Mouse (Mus musculus) ovary, adult 18-20 months (tissue): Measurements from ENCODE around the gene Prdx5.
A peak's percentile ranks its signal among the peaks of the same experiment; 100 is the strongest.

Experiments
- DNase-seq: peaks from one replicate; pipeline ENCODE4 v3.0.0; 2022; ENCODE audit warnings: low spot score, mixed read lengths

The Prdx5 gene

DNA sequence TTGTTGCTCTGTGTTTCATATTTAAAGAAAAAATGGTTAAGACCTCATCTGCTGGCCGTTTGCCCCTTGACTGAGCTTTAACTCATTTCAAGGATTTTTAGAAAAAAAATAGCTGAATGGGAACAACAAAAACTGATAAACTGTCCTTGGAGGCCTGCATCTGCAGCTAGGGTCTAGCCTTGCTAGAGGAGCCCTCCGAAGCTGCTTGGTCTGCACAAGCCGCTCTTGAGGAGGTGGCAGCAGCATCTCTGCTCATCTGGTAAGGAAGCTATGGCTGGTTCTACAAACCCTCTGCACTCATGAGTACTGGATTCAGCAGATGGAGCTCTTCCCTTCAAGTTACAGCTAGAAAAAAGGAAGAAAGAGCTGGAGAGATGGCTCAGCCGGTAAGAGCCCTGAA is 31.9 kb downstream of the Prdx5 start:
- peak; percentile 53 for DNase-seq

DNA sequence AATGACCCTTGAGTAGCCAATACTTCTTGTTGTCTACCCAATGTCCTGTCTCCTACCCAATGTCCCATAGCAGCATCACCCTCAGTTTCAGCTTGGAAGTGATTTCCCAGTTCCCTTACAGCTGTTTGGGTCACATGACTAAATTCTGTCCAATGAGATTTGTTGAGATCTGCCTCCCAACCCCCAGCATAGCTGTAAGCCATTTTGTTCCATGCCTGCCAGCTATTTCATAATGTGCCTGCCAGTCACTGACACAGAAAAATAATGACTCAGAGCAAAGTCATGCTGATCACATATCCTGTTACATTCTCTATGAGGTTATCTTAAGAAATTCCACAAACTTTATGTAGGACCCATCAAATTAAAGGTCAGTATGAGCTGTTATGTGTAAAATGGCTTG is 33.1 kb downstream of the Prdx5 start:
- no peak for DNase-seq

DNA sequence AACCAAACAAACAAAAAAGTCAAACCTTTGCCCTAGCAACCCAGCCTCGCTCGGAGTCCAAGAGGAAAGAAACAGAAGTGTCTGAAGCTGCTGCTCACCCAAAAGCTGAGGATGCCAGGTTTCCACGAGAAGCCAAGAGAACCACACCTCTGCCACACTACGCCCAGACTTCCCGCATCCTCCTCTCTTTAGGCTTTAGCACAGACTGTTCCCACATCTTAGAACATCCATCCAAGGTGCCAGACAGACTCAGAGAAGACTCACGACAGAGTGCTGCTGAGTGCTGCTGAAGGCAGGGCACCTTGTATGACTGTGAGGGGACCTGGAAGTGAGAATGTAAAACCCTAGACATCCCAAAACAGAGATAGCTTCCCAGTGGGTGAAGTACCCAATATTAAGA is 34.1 kb downstream of the Prdx5 start:
- DNase-seq, result no peak

DNA sequence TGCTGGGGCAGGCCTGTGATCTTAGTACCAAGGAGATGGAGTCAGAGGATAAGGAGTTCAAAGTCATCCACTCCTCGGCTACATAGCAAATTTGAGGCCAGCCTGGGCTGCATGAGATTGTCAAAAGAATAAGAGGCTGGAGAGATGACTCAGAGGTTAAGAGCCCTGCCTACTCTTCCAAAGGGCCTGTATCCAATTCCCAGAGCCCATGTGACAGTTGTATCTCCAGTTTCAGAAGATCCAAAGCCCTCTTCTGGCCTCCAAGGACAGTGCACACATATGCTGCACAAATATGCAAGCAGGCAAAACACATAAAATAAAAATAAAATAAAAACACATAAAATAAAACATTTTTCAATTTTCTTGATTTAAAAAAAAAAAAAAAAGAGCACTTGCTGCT is 35.6 kb downstream of the Prdx5 start:
- no peak for DNase-seq

DNA sequence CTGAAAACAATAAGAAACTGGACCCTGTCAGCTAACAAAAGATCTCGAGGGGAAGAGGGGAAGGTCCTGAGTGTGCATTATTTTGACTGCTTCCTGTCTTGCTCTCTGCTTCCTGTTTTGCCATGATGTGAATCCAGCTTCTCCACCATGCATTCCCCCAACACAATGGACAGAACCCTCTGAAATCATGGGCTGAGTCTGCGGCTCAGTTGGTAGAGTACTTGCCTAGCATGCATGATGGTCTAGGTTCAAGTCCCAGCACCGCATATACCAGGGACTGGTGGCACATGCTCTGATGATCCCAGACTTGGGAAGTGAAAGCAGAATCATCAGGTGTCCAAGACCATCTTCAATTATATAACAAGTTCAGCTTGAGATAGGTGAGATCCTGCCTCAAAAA is 37.2 kb downstream of the Prdx5 start:
- DNase-seq, result no peak

DNA sequence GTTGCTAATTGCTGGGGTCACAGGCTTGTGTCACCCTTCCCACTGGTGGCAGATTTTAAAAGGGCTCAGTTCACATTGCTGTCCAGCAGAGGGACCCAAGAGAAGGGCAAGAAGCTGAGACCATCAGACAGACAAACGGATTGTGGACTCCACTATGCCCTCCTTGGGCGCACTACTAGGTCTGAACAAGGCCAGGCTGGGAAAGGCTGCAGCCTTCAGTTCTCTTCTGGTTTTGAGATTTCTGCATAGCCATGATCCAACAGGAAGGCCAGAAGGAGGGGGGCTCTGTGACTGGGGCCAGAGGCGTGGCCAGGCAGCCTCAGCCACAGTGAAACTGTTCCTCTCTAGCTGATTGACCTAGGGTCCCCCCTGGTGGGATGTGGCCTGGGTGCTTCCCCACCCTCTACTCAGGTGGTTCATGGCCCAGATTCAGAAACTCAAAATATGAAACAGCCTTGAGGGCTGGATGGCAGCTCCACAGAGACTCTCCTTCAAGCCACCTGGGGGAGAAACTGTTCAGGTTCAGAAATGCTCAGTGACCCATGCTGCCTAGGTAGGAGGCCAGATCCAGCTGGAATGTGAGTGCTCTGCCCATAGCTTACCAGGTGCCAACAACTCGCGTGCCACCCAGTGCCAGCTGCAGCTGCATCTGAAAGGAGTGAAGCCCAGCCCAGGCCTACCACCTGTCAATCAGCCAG is 38.2 kb downstream of the Prdx5 start:
- no peak for DNase-seq

DNA sequence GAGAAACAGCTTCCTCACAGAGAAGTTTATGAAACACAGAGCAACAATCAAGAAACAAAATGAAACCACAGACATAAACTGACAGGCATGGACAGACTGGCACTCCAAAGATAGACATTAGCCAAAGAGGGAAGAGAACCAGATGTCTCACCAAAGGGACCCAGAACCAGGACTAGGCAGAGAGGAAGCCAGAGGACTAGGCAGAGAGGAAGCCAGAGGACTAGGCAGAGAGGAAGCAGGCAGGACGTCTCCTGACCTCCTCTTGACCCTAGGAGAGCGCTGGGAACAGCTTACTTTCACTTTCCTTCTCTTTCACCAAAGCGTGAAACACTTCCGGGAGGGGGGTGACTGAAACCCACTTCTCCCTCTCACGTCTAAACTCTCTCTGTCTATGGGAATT is 40.6 kb downstream of the Prdx5 start:
- DNase-seq, result no peak

DNA sequence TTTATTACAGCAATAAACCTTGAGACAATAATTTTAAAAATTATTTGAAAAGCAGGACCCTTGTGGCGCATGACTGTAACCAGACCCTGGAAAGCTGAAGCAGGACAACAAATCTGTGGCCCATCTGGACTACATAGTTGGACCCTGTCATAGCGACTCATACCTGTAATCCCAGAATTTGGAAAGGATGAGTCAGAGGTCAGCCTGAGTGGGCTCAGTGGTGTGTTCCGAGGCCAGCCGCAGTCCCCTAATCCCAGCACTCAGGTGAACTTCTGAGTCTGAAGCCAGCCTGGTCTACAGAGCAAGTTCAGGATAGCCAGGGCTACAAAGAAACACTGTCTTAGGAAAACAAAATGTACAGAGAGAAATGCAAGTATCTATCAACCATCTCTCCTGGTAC is 48.5 kb downstream of the Prdx5 start:
- DNase-seq, result no peak

DNA sequence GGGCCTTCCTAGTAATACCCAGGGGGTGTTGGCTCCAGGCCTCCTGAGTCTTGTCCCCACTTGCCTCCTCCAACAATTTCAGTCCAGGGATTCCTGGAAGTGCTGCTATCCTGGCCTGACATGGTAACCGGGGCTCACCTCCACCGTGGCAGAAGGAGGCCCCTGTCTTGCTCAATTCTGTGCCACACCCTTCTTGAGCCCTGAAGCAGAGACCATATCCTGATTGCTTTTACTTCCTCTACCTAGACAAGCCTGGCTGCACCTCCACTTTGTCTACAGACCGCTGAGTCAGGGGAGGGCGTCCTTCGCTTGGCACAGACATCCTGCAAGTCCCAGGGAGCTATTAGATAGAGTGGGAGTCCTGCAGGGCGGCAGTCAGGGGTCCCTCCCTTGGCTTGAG is 49.2 kb downstream of the Prdx5 start:
- DNase-seq, result no peak

DNA sequence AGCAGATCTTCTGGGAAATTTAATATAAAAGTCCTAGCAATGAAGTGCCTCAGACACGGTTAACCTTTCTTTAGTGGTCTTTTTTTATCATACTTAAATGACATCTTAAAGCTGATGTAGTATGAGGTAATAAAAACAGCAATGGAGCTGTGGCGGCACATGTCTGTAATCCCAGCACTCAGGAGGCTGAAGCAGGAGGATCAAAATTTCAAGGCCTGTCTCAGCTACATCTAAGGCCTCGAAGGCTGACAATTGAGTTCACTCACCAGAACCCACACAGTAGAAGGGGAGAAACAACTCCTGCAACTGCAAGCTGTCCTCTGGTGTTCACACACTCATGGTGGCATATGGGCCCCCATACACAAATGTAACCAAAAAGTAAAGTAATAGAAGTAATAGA is 49.9 kb downstream of the Prdx5 start:
- no peak for DNase-seq

DNA sequence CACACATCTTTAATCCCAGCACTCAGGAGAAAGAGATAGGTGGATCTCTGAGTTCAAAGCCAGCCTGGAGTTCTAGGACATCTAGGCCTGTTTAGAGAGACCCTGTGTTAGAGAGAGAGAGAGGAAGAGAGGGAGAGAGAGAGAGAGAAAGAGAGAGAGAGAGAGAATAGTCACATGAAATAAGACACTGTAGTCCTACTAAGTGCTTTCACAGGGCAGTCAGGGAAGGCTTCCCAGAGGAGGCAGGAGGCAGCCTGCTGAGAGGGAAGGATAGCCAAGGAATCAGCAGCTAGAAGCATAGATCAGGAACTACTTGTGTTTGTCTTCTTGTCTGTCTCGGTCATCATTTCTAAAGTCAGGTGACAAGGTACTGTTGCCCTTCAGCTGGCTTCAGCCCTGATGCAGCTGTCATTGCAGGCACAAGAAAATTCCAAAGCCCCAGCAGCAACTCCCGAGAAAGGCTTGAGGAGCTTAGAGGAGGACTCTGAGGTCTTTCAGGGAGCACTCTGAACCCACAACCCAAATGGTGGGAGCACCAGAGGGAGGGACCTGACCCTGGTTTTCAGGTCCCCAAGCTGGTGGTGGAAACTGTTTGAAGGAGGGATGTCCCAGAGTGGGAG is 50.8 kb downstream of the Prdx5 start:
- DNase-seq, result no peak

DNA sequence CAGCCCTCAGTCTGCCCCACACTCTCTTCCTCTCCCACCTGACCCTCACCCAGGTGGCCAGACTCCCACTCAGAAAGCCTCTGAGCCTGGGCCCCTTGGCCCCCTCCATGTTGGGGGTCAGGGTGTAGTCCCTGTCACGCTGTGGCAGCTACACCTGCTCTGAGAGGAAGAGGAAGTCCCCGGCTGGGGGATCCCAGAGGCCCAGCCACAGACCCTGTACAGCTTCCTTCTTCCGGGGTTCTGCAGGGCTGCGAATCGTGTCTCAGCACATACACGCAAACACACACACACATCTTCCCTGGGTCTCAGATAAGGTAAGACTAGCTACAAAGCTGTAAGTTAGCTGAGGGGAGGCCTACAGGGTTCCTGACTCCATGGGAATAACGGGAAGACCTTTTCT is 51.9 kb downstream of the Prdx5 start, which contains the start of gene Ccdc88b:
Gene Ccdc88b (minus strand): TSS at position 181 of the 400 bp plus-strand sequence.
- DNase-seq, result no peak

DNA sequence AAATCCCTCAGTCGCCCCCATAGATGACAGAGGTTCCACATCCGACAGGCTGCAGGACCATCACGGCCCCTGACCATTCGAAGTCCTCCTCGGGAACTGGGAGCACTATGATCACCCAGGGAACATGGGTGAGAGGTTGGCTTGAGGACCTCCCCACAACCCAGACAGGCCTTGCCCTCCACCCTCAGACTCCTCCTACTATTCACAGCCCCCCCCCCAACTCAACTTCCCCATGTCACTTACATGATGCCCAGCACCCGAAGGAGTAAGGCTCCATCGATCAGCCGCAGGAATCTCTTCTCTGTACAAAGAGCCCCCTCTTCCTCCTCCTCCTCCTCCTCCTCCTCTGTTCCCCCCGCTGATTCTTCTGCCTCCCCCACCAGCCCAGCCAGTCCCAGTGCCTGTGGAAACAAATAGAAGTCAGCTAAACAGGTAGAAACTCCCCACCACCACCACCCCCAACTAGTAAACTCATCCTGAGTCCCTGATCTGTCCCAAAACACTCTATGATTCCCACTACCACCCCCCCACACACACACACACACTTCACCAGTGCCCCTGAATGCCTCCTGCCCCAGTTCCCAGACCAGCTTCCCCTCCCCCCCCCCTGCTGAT is 52.4 kb downstream of the Prdx5 start:
- no peak for DNase-seq

DNA sequence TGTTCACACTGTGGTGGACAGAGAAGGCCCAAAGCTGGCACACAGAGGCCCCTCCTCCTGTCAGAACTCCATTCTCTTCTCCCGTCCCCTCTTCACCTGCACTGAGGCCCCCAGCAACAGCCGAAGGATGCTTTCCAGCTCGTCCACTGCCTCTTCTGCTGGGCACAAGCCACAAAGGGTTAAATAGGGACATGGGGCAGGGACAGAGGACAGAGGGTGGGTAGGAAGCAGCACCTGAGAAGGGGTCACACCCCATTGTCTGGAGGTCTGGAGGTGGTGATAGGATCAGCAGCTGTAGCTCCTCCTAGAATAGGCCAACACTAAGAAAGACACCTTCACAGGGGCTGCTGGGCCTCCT is 52.9 kb downstream of the Prdx5 start:
- no peak for DNase-seq
